Mouse (Mus musculus): ENCODE measurements at regions not wholly inside any gene's neighbourhood (a gene's known extent, or its start where the extent isn't known, plus 50 kb on each side); places are given as distances from the start of the nearest gene placed in this dataset.
A peak's percentile ranks its signal among the peaks of the same experiment; 100 is the strongest.
"Not testable (repeated sequence)": the region's sequence is repeated elsewhere in the genome, so short reads cannot be mapped to it uniquely, and the experiment has no call there.

- no peak for DNase-seq (ENCODE audit: low spot score in 2 of 2)
These were observed 251.0 kb upstream of the Myo3a start for GRCm38 (mm10) chr2:21976337-21976736.

GRCm38 (mm10) chr2:21976831-21977230, 250.5 kb upstream of the Myo3a start:
- DNase-seq (ENCODE audit: low spot score in 2 of 2) = no peak

GRCm38 (mm10) chr2:21980177-21980576, 247.1 kb upstream of the Myo3a start:
- no peak for DNase-seq (ENCODE audit: low spot score in 2 of 2)

- no peak for DNase-seq (ENCODE audit: low spot score in 2 of 2)
These were observed 202.9 kb upstream of the Myo3a start for GRCm38 (mm10) chr2:22024438-22024837.

- no peak for DNase-seq (ENCODE audit: low spot score in 2 of 2)
These were observed 200.5 kb upstream of the Myo3a start for GRCm38 (mm10) chr2:22026794-22027193.

- no peak for DNase-seq (ENCODE audit: low spot score in 2 of 2)
These were observed 198.7 kb upstream of the Myo3a start for GRCm38 (mm10) chr2:22028569-22028968.

GRCm38 (mm10) chr2:22029022-22029803, 198.1 kb upstream of the Myo3a start:
- peak in 1 of 2 experiments; percentile 23 for DNase-seq (ENCODE audit: low spot score in 2 of 2)

GRCm38 (mm10) chr2:22029804-22030194, 197.5 kb upstream of the Myo3a start:
- DNase-seq (ENCODE audit: low spot score in 2 of 2) = peak in 1 of 2 experiments; percentile 26

- no peak for DNase-seq (ENCODE audit: low spot score in 2 of 2)
These were observed 190.5 kb upstream of the Myo3a start for GRCm38 (mm10) chr2:22036841-22037240.

- DNase-seq (ENCODE audit: low spot score in 2 of 2) = no peak
These were observed 188.5 kb upstream of the Myo3a start for GRCm38 (mm10) chr2:22038780-22039179.

- not testable (repeated sequence) for DNase-seq (ENCODE audit: low spot score in 2 of 2)
These were observed 183.4 kb upstream of the Myo3a start for GRCm38 (mm10) chr2:22043937-22044336.

GRCm38 (mm10) chr2:22044949-22045348, 182.4 kb upstream of the Myo3a start:
- no peak for DNase-seq (ENCODE audit: low spot score in 2 of 2)

- no peak for DNase-seq (ENCODE audit: low spot score in 2 of 2)
These were observed 179.8 kb upstream of the Myo3a start for GRCm38 (mm10) chr2:22047465-22047864.

- DNase-seq (ENCODE audit: low spot score in 2 of 2) = no peak
These were observed 160.8 kb upstream of the Myo3a start for GRCm38 (mm10) chr2:22066535-22066934.

GRCm38 (mm10) chr2:22096848-22097247, 130.5 kb upstream of the Myo3a start:
- DNase-seq (ENCODE audit: low spot score in 2 of 2) = no peak

GRCm38 (mm10) chr2:22105150-22105549, 122.2 kb upstream of the Myo3a start:
- DNase-seq (ENCODE audit: low spot score in 2 of 2) = no peak

- DNase-seq (ENCODE audit: low spot score in 2 of 2) = no peak
These were observed 77.6 kb upstream of the Myo3a start for GRCm38 (mm10) chr2:22149721-22150120.

GRCm38 (mm10) chr2:22156576-22156975, 70.7 kb upstream of the Myo3a start:
- no peak for DNase-seq (ENCODE audit: low spot score in 2 of 2)

GRCm38 (mm10) chr2:22165443-22165842, 61.9 kb upstream of the Myo3a start:
- DNase-seq (ENCODE audit: low spot score in 2 of 2) = no peak

GRCm38 (mm10) chr2:22165919-22166318, 61.4 kb upstream of the Myo3a start:
- no peak for DNase-seq (ENCODE audit: low spot score in 2 of 2)

Data from layer of hippocampus, postnatal 10 days (tissue).